Mouse (Mus musculus): ENCODE results near the gene Pcsk2. TPM values are rescaled to one million over a fixed set of nuclear protein-coding genes. Genes with fewer than 3 reads are reported as not detected.
A peak's percentile ranks its signal among the peaks of the same experiment; 100 is the strongest.

Gene Pcsk2
- total RNA-seq, 1 experiment from 2014 or later, result not detected

GRCm38 (mm10) chr2:143796335-143797013 is 250.5 kb downstream of the Pcsk2 start:
- no peak for ATAC-seq (replicated peaks in 1 of 2; ENCODE audit: insufficient read depth in 1 of 2, low FRiP score in 2 of 2, low TSS enrichment in 1 of 2, low read depth in 1 of 2, poor library complexity in 2 of 2, severe bottlenecking in 2 of 2)

DNA sequence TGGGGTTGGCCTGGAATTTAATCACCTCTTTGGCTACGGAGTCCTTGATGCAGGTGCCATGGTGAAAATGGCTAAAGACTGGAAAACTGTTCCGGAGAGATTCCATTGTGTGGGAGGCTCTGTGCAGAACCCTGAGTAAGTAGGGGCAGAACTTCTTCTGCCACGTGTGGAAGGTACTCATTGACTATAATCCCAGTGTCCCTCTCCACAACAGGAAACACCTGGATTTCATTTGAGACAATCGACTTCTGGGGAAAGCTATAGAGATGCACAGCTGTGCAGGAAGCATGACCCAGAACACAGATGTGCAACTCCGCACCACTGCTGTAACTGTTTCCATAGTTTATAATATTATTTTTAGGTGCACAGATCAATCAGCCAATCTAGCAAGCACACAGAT is 255.1 kb downstream of the Pcsk2 start:
- no peak for ATAC-seq (replicated peaks in 1 of 2; ENCODE audit: insufficient read depth in 1 of 2, low FRiP score in 2 of 2, low TSS enrichment in 1 of 2, low read depth in 1 of 2, poor library complexity in 2 of 2, severe bottlenecking in 2 of 2)

- ATAC-seq (replicated peaks in 1 of 2; ENCODE audit: insufficient read depth in 1 of 2, low FRiP score in 2 of 2, low TSS enrichment in 1 of 2, low read depth in 1 of 2, poor library complexity in 2 of 2, severe bottlenecking in 2 of 2), result no peak
Measured at GRCm38 (mm10) chr2:143806140-143806923, 260.4 kb downstream of the Pcsk2 start.

GRCm38 (mm10) chr2:143806924-143807664 is 261.1 kb downstream of the Pcsk2 start:
- ATAC-seq (replicated peaks in 1 of 2; ENCODE audit: insufficient read depth in 1 of 2, low FRiP score in 2 of 2, low TSS enrichment in 1 of 2, low read depth in 1 of 2, poor library complexity in 2 of 2, severe bottlenecking in 2 of 2), result no peak

GRCm38 (mm10) chr2:143808789-143809188 is 262.8 kb downstream of the Pcsk2 start:
- ATAC-seq (replicated peaks in 1 of 2; ENCODE audit: insufficient read depth in 1 of 2, low FRiP score in 2 of 2, low TSS enrichment in 1 of 2, low read depth in 1 of 2, poor library complexity in 2 of 2, severe bottlenecking in 2 of 2), result no peak

GRCm38 (mm10) chr2:143812262-143812661 is 266.3 kb downstream of the Pcsk2 start:
- ATAC-seq (replicated peaks in 1 of 2; ENCODE audit: insufficient read depth in 1 of 2, low FRiP score in 2 of 2, low TSS enrichment in 1 of 2, low read depth in 1 of 2, poor library complexity in 2 of 2, severe bottlenecking in 2 of 2), result no peak

- ATAC-seq (replicated peaks in 1 of 2; ENCODE audit: insufficient read depth in 1 of 2, low FRiP score in 2 of 2, low TSS enrichment in 1 of 2, low read depth in 1 of 2, poor library complexity in 2 of 2, severe bottlenecking in 2 of 2), result no peak; a peak in 1 of 4 replicates
Measured at GRCm38 (mm10) chr2:143813461-143813860, 267.5 kb downstream of the Pcsk2 start.

DNA sequence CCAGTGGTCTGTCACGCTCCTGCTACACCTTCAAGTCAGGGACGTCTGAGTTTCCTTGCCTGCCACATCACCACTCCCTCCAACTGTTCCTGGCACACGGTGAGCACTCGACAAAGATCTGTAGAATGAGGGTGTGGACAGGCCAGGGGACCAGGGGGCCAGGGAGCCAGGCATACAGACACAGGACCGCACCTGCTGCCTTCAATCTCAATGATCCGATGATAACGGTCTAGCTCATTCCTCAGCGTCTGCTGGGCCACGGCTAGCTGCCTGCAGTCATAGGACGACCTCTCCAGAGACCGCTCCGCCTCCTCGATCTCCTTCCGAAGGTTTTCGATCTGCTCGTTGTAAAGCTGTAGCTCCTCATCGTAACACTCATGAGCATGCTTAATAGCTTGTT is 285.7 kb downstream of the Pcsk2 start:
- ATAC-seq (replicated peaks in 1 of 2; ENCODE audit: insufficient read depth in 1 of 2, low FRiP score in 2 of 2, low TSS enrichment in 1 of 2, low read depth in 1 of 2, poor library complexity in 2 of 2, severe bottlenecking in 2 of 2), result no peak

GRCm38 (mm10) chr2:143832721-143833120 is 286.8 kb downstream of the Pcsk2 start:
- ATAC-seq (replicated peaks in 1 of 2; ENCODE audit: insufficient read depth in 1 of 2, low FRiP score in 2 of 2, low TSS enrichment in 1 of 2, low read depth in 1 of 2, poor library complexity in 2 of 2, severe bottlenecking in 2 of 2), result no peak

DNA sequence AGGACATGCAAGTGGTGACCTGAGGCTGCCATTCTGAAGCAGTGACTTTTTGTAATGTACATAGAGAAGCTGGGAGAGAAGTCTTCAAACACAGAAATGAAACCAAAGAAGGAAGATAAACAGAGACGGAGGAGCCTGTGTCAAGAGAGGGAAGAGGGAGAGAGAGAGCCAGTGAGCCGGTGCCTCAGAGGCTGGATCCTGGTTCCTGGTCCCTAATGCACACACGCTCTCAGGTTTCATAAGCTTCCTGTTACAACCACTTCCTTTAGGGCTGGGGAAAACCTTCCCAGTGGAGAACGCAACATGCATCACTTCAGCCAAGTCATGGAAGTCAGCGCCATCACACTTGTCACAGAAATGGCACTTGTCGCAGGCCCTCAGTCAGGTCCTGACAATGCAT is 288.1 kb downstream of the Pcsk2 start:
- no peak; a peak in 1 of 4 replicates for ATAC-seq (replicated peaks in 1 of 2; ENCODE audit: insufficient read depth in 1 of 2, low FRiP score in 2 of 2, low TSS enrichment in 1 of 2, low read depth in 1 of 2, poor library complexity in 2 of 2, severe bottlenecking in 2 of 2)

GRCm38 (mm10) chr2:143835820-143836219 is 289.9 kb downstream of the Pcsk2 start:
- ATAC-seq (replicated peaks in 1 of 2; ENCODE audit: insufficient read depth in 1 of 2, low FRiP score in 2 of 2, low TSS enrichment in 1 of 2, low read depth in 1 of 2, poor library complexity in 2 of 2, severe bottlenecking in 2 of 2), result no peak

DNA sequence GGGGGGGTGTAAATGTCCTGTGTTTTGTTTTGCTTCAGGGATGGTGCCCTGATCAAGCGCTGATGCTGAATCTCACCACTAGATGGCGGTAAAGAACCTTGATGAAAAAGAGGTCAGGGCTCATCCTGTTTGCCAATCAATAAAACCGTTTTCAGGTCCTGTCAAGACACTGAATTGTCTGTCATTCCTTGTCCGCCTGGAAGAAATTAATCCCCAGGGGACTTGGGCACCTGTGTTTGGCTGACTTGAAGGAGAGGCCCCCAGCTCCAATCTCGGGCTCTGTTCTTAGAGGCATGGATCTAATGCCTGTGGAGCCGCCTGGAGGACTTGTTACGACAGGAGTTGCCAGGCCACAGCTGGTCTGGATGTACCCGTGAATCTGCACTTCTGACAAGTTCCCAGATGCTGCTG is 291.3 kb downstream of the Pcsk2 start:
- ATAC-seq (replicated peaks in 1 of 2; ENCODE audit: insufficient read depth in 1 of 2, low FRiP score in 2 of 2, low TSS enrichment in 1 of 2, low read depth in 1 of 2, poor library complexity in 2 of 2, severe bottlenecking in 2 of 2), result peak; percentile 54 to 74; a peak in 3 of 4 replicates

GRCm38 (mm10) chr2:143838698-143839097 is 292.7 kb downstream of the Pcsk2 start:
- peak; percentile 61 to 74 for ATAC-seq (replicated peaks in 1 of 2; ENCODE audit: insufficient read depth in 1 of 2, low FRiP score in 2 of 2, low TSS enrichment in 1 of 2, low read depth in 1 of 2, poor library complexity in 2 of 2, severe bottlenecking in 2 of 2)

DNA sequence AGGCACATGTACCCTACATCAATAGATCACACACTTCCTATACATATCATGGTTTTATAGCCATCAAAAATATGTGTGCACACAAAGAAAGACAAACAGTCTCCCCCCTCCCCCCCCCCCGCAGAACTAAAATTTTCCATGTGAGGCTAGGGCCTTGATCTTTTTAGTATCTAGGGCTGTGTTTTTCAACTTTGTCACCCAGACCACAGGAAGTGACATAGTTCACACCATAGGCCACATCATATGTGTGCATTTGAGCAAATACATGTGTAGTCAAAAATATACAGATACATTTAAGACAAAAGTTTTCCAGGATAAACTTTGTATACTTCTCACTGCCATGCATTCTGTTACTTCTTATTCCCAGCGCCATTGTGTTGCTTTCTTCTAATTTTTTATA is 293.5 kb downstream of the Pcsk2 start:
- ATAC-seq (replicated peaks in 1 of 2; ENCODE audit: insufficient read depth in 1 of 2, low FRiP score in 2 of 2, low TSS enrichment in 1 of 2, low read depth in 1 of 2, poor library complexity in 2 of 2, severe bottlenecking in 2 of 2), result no peak

- no peak for ATAC-seq (replicated peaks in 1 of 2; ENCODE audit: insufficient read depth in 1 of 2, low FRiP score in 2 of 2, low TSS enrichment in 1 of 2, low read depth in 1 of 2, poor library complexity in 2 of 2, severe bottlenecking in 2 of 2)
Measured at GRCm38 (mm10) chr2:143840895-143841294, 294.9 kb downstream of the Pcsk2 start.

DNA sequence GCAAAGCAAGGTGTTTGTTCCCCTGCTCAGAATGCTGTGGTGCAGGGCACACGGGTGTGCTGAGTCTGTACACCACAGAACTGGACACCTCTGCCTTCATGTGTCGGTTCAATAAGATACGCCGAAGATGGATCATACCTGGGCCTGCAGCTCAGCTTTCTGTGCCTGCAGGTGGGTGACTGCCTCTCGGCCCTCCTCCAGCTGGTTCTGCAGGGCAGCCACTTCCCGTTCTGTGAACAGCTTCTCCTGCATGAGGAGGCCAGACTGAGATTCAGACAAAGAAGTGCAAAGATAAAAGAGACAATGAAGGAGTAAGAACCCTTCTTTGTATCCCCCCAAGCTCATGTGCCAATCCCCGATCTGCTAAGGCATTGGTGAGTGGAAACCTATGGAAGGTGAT is 295.6 kb downstream of the Pcsk2 start:
- no peak for ATAC-seq (replicated peaks in 1 of 2; ENCODE audit: insufficient read depth in 1 of 2, low FRiP score in 2 of 2, low TSS enrichment in 1 of 2, low read depth in 1 of 2, poor library complexity in 2 of 2, severe bottlenecking in 2 of 2)

DNA sequence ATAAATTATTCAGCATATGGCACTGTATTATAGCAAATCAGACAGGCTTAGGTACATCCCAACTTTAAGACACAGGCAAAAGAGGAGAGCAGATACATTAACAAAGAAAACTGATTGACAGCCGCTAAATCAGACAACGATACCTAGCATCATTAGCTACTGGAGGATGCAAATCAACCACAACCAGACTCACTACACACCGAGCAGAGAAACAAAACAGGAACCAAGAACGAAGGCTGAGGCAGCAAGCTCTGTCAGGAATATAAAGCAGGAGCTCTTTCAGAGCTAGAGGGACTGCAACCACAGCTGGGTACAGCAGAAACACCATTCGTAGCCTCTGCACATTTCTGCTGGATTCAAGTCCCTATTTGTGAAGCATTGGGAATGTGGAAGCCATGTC is 298.8 kb downstream of the Pcsk2 start:
- no peak for ATAC-seq (replicated peaks in 1 of 2; ENCODE audit: insufficient read depth in 1 of 2, low FRiP score in 2 of 2, low TSS enrichment in 1 of 2, low read depth in 1 of 2, poor library complexity in 2 of 2, severe bottlenecking in 2 of 2)

DNA sequence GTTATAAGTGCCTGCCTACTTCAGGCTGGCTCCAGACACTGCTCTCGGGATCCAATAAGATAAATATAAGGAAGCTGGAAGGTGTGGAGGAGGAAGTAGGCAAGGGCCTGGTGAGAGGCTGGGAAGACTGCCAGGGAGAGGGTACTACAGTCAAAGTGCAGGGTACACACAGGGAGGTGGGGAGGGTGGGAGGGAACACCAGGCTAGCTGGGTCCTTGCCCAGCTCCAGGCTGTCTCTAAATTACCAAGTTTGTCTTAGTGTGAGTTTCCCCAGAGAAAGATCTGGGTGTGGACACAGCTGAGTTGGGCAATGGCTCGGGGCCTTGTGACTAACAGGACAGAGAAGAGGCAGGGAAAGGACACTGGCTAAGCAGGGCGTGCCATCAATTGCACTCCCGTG is 300.8 kb downstream of the Pcsk2 start:
- peak in 1 of 2 experiments; percentile 17; a peak in 1 of 4 replicates for ATAC-seq (replicated peaks in 1 of 2; ENCODE audit: insufficient read depth in 1 of 2, low FRiP score in 2 of 2, low TSS enrichment in 1 of 2, low read depth in 1 of 2, poor library complexity in 2 of 2, severe bottlenecking in 2 of 2)

Data from hematopoietic stem cell, adult 5-6 weeks (primary cell).